Mouse (Mus musculus): ENCODE measurements around the gene Spag9. TPM values are rescaled to one million over a fixed set of nuclear protein-coding genes. Genes with fewer than 3 reads are reported as not detected.
A peak's percentile ranks its signal among the peaks of the same experiment; 100 is the strongest.

Spag9 gene
- polyA plus RNA-seq, 1 experiment: 19.1 TPM

- no peak overlapping the region for H3K4me3 ChIP-seq (ENCODE audit: insufficient read depth, low read depth, low read length)
- no peak for TF ChIP-seq CTCF (conservative IDR thresholded peaks at IDR 0.05; ENCODE audit: insufficient read depth, insufficient read length, low read depth, low read length)
- TF ChIP-seq POLR2A (IDR thresholded peaks at IDR 0.05; ENCODE audit: low read depth, low read length): no peak
- peaks cover 7% of the 10 kb centered on the region for H3K36me3 ChIP-seq (ENCODE audit: control insufficient read depth, insufficient read depth, low read length)
- H3K4me1 ChIP-seq (ENCODE audit: control insufficient read depth, insufficient read depth, low read length): no peaks in the 10 kb centered on the region
- no peak overlapping the region for H3K27ac ChIP-seq (ENCODE audit: insufficient read depth, low read depth, low read length)
- WGBS: 90% methylated on average over 10 of the region's 10 CpGs
- H3K27me3 ChIP-seq (replicated peaks; ENCODE audit: control insufficient read depth, insufficient read depth, low read length): no peaks in the 10 kb centered on the region
- DNase-seq: no peak
Observed at GRCm38 (mm10) chr11:94121501-94121900, 125.6 kb downstream of the Spag9 start.

- H3K4me1 ChIP-seq (ENCODE audit: control insufficient read depth, insufficient read depth, low read length): no peaks in the 10 kb centered on the region
- TF ChIP-seq POLR2A (IDR thresholded peaks at IDR 0.05; ENCODE audit: low read depth, low read length) (no peak), CTCF (conservative IDR thresholded peaks at IDR 0.05; ENCODE audit: insufficient read depth, insufficient read length, low read depth, low read length) (no peak)
- DNase-seq: no peak
- no peak overlapping the region for H3K27ac ChIP-seq (ENCODE audit: insufficient read depth, low read depth, low read length)
- H3K4me3 ChIP-seq (ENCODE audit: insufficient read depth, low read depth, low read length): no peak overlapping the region
- no peaks in the 10 kb centered on the region for H3K27me3 ChIP-seq (replicated peaks; ENCODE audit: control insufficient read depth, insufficient read depth, low read length)
- peaks cover 5% of the 10 kb centered on the region; the same call in 1 of the 2 replicates for H3K36me3 ChIP-seq (ENCODE audit: control insufficient read depth, insufficient read depth, low read length)
- 92% methylated on average over 9 of the region's 9 CpGs for WGBS
Observed at GRCm38 (mm10) chr11:94122341-94123030, 126.6 kb downstream of the Spag9 start.

DNA sequence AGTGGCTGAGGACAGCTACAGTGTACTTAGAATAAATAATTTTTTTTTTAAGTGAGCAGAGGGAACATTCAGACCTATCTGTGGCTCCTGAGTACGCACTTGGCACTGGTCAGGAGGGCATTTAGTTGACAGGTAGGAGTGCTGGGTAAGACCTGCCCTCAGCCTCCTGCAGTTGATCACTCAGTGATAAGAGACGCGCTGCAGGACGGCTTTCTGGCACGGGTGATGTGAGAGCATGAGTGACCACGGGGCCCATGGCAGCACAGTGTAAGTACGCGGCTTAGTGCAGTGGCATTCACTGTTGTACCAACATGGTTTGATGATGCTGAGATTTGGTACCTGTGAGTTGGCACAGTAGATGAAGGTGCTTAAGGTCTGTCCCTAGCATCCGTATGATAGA lies 130.8 kb downstream of the Spag9 start:
- TF ChIP-seq CTCF (conservative IDR thresholded peaks at IDR 0.05; ENCODE audit: insufficient read depth, insufficient read length, low read depth, low read length): no peak
- no peak for TF ChIP-seq POLR2A (IDR thresholded peaks at IDR 0.05; ENCODE audit: low read depth, low read length)
- Histone ChIP-seq H3K27ac (ENCODE audit: insufficient read depth, low read depth, low read length) (no peak overlapping the region), H3K4me3 (ENCODE audit: insufficient read depth, low read depth, low read length) (no peak overlapping the region), H3K27me3 (replicated peaks; ENCODE audit: control insufficient read depth, insufficient read depth, low read length) (no peaks in the 10 kb centered on the region), H3K36me3 (ENCODE audit: control insufficient read depth, insufficient read depth, low read length) (no peaks in the 10 kb centered on the region; the same call in 1 of the 2 replicates), H3K4me1 (ENCODE audit: control insufficient read depth, insufficient read depth, low read length) (peaks cover 13% of the 10 kb centered on the region; the same call in 1 of the 2 replicates)
- DNase-seq: no peak
- 86% methylated on average over 9 of the region's 9 CpGs for WGBS

DNA sequence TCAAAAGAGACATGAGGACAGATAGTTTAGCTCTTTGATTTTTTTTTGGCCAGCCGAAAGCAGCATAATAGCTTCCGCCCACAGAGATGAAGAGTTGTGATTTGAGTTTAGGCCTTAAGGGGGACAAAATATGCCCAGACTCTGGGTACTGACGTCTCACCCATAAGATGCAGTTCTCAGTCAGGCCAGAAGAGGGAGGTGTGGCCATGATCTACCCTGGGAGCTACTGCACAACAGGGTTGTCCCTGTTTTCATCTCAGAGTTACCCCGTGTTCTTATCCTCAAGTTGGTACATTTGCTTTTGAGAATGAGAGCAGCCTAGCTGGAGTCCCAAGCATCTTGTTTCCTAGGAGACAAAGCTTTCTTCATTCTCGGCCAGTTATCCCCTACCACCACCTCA lies 132.1 kb downstream of the Spag9 start:
- WGBS: 36% methylated on average over 5 of the region's 5 CpGs
- H3K27me3 ChIP-seq (replicated peaks; ENCODE audit: control insufficient read depth, insufficient read depth, low read length): no peaks in the 10 kb centered on the region
- DNase-seq: peak; percentile 85
- TF ChIP-seq POLR2A (IDR thresholded peaks at IDR 0.05; ENCODE audit: low read depth, low read length): no peak
- peak; percentile 93; the same call in 1 of the 2 replicates for TF ChIP-seq CTCF (conservative IDR thresholded peaks at IDR 0.05; ENCODE audit: insufficient read depth, insufficient read length, low read depth, low read length)
- no peaks in the 10 kb centered on the region; the same call in 1 of the 2 replicates for H3K36me3 ChIP-seq (ENCODE audit: control insufficient read depth, insufficient read depth, low read length)
- H3K27ac ChIP-seq (ENCODE audit: insufficient read depth, low read depth, low read length): no peak overlapping the region
- peaks cover 20% of the 10 kb centered on the region; the same call in 1 of the 2 replicates for H3K4me1 ChIP-seq (ENCODE audit: control insufficient read depth, insufficient read depth, low read length)
- no peak overlapping the region for H3K4me3 ChIP-seq (ENCODE audit: insufficient read depth, low read depth, low read length)

GRCm38 (mm10) chr11:94128506-94128905 lies 132.6 kb downstream of the Spag9 start:
- 90% methylated on average over 8 of the region's 8 CpGs for WGBS
- no peak for TF ChIP-seq CTCF (conservative IDR thresholded peaks at IDR 0.05; ENCODE audit: insufficient read depth, insufficient read length, low read depth, low read length)
- no peak for TF ChIP-seq POLR2A (IDR thresholded peaks at IDR 0.05; ENCODE audit: low read depth, low read length)
- DNase-seq: no peak
- H3K4me3 ChIP-seq (ENCODE audit: insufficient read depth, low read depth, low read length): no peak overlapping the region
- H3K27ac ChIP-seq (ENCODE audit: insufficient read depth, low read depth, low read length): no peak overlapping the region
- H3K4me1 ChIP-seq (ENCODE audit: control insufficient read depth, insufficient read depth, low read length): peaks cover 21% of the 10 kb centered on the region; the same call in 1 of the 2 replicates
- H3K36me3 ChIP-seq (ENCODE audit: control insufficient read depth, insufficient read depth, low read length): no peaks in the 10 kb centered on the region; the same call in 1 of the 2 replicates
- no peaks in the 10 kb centered on the region for H3K27me3 ChIP-seq (replicated peaks; ENCODE audit: control insufficient read depth, insufficient read depth, low read length)

- 67% methylated on average over 12 of the region's 12 CpGs for WGBS
- H3K27ac ChIP-seq (ENCODE audit: insufficient read depth, low read depth, low read length): peak overlapping the region; percentile 52
Observed at GRCm38 (mm10) chr11:94129261-94130059, 133.6 kb downstream of the Spag9 start.

More at GRCm38 (mm10) chr11:94129261-94130059, 133.6 kb downstream of the Spag9 start:
- H3K27me3 ChIP-seq (replicated peaks; ENCODE audit: control insufficient read depth, insufficient read depth, low read length): no peaks in the 10 kb centered on the region
- no peak overlapping the region for H3K4me3 ChIP-seq (ENCODE audit: insufficient read depth, low read depth, low read length)
- no peaks in the 10 kb centered on the region for H3K36me3 ChIP-seq (ENCODE audit: control insufficient read depth, insufficient read depth, low read length)
- H3K4me1 ChIP-seq (ENCODE audit: control insufficient read depth, insufficient read depth, low read length): peaks cover 29% of the 10 kb centered on the region; the same call in 1 of the 2 replicates
- DNase-seq: peak; percentile 74
- TF ChIP-seq POLR2A (IDR thresholded peaks at IDR 0.05; ENCODE audit: low read depth, low read length): no peak
- peak; percentile 85 for TF ChIP-seq CTCF (conservative IDR thresholded peaks at IDR 0.05; ENCODE audit: insufficient read depth, insufficient read length, low read depth, low read length)

Data from kidney, adult 2 months (tissue).